Mouse (Mus musculus): ENCODE data around the gene Spred1. TPM values are rescaled to one million over a fixed set of nuclear protein-coding genes. Genes with fewer than 3 reads are reported as not detected.

Spred1 gene
- total and polyA plus RNA-seq, 2 experiments from 2014 or later = 5.2 to 13.6 TPM

DNA sequence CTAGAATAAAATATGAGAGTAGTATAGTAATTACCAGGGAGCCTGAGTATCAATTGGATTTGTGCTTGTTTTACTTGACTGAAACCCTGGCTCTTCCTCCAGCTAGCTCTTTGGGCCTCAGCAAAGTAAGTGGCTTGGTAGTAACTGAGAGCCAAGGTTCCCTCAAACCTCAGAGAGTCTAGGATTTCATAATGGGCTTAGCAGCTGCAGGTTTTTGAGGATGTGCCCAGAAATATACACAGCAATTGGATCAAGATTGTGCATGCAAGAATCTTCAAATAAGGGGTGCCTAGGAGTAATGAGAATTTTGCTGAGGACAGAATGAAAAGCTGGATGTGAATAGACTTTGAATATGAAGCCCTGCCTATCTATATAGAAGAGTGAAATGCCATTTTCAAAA lies 69.7 kb downstream of the Spred1 start:
- TF ChIP-seq EP300 (IDR thresholded peaks at IDR 0.05; ENCODE audit: low read depth) (no peak), CTCF (IDR thresholded peaks at IDR 0.05; ENCODE audit: low read depth) (no peak)
- DNase-seq (ENCODE audit: low spot score) (no peak), ATAC-seq (ENCODE audit: insufficient read depth, low read depth) (no peak)
- no peak overlapping the region for H3K27ac ChIP-seq (ENCODE audit: low read depth)
- peaks cover 6% of the 10 kb centered on the region; the same call in 1 of the 2 replicates for H3K4me1 ChIP-seq (ENCODE audit: control insufficient read depth, insufficient read depth)
- no peak overlapping the region for H3K4me2 ChIP-seq (ENCODE audit: low read depth, low read length)
- peaks cover 9% of the 10 kb centered on the region; the same call in 1 of the 2 replicates for H3K36me3 ChIP-seq (replicated peaks; ENCODE audit: control insufficient read depth, insufficient read depth, low read length)
- H3K4me3 ChIP-seq (ENCODE audit: low read depth, low read length) = no peak overlapping the region
- H3K9ac ChIP-seq (replicated peaks; ENCODE audit: low read depth, low read length) = no peak overlapping the region
- H3K27me3 ChIP-seq (ENCODE audit: control insufficient read depth, insufficient read depth, low read length) = no peaks in the 10 kb centered on the region
- no peaks in the 10 kb centered on the region for H3K9me3 ChIP-seq (replicated peaks; ENCODE audit: control insufficient read depth, low read length)

DNA sequence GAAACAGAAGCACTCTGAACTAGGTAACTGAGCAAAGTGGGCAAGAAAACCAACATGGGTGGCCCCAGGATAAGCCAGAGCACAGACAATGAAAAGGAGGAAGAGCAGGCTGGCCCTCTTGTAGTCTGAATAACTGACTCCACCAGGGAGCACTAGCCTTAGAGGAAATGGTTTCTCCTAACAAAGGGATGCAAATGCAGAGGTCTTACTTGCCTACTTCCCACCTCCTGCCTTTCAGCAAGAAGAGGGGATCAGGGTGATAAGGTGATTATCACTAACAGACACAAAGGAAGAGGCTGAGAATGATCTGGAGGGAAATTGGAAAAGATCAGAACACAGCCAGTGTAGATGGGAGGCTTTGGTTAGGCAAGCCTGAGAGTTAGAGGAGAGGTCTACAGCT lies 73.1 kb downstream of the Spred1 start:
- H3K9me3 ChIP-seq (replicated peaks; ENCODE audit: control insufficient read depth, low read length) = no peaks in the 10 kb centered on the region
- no peaks in the 10 kb centered on the region for H3K27me3 ChIP-seq (ENCODE audit: control insufficient read depth, insufficient read depth, low read length)
- no peak overlapping the region for H3K27ac ChIP-seq (ENCODE audit: low read depth)
- H3K4me2 ChIP-seq (ENCODE audit: low read depth, low read length) = no peak overlapping the region
- TF ChIP-seq CTCF (IDR thresholded peaks at IDR 0.05; ENCODE audit: low read depth) (no peak), EP300 (IDR thresholded peaks at IDR 0.05; ENCODE audit: low read depth) (no peak)
- DNase-seq (ENCODE audit: low spot score) (no peak), ATAC-seq (ENCODE audit: insufficient read depth, low read depth) (no peak)
- no peak overlapping the region for H3K9ac ChIP-seq (replicated peaks; ENCODE audit: low read depth, low read length)
- H3K4me1 ChIP-seq (ENCODE audit: control insufficient read depth, insufficient read depth) = peaks cover 7% of the 10 kb centered on the region; the same call in 1 of the 2 replicates
- 0 out of 2 replicates have a peak, but pooled peaks cover 4% of the 10 kb centered on the region for H3K36me3 ChIP-seq (replicated peaks; ENCODE audit: control insufficient read depth, insufficient read depth, low read length)
- H3K4me3 ChIP-seq (ENCODE audit: low read depth, low read length) = no peak overlapping the region

DNA sequence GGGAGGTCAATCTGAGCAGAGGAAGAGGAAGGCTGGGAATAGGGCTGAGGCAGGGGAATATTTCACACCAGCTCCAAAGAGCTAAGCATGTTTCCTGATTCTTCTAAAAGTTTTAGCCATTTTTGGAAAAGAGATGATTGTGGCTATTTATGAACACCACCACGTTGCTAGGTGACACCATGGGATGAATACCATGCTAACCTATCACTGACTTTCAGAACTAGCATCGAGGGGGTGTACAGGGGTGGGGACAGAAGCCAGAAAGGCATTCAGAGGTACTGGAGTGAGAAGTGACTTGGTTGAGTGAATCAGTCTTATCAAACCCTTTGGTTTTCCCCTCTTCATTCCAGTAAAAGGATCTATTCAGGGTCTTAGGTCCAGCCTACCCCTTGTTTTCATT lies 74.0 kb downstream of the Spred1 start:
- Histone ChIP-seq H3K9me3 (replicated peaks; ENCODE audit: control insufficient read depth, low read length) (no peaks in the 10 kb centered on the region), H3K27ac (ENCODE audit: low read depth) (no peak overlapping the region), H3K9ac (replicated peaks; ENCODE audit: low read depth, low read length) (no peak overlapping the region), H3K4me3 (ENCODE audit: low read depth, low read length) (no peak overlapping the region), H3K36me3 (replicated peaks; ENCODE audit: control insufficient read depth, insufficient read depth, low read length) (0 out of 2 replicates have a peak, but pooled peaks cover 4% of the 10 kb centered on the region), H3K4me2 (ENCODE audit: low read depth, low read length) (no peak overlapping the region), H3K4me1 (ENCODE audit: control insufficient read depth, insufficient read depth) (peaks cover 7% of the 10 kb centered on the region; the same call in 1 of the 2 replicates), H3K27me3 (ENCODE audit: control insufficient read depth, insufficient read depth, low read length) (no peaks in the 10 kb centered on the region)
- no peak for DNase-seq (ENCODE audit: low spot score)
- TF ChIP-seq CTCF (IDR thresholded peaks at IDR 0.05; ENCODE audit: low read depth) (no peak), EP300 (IDR thresholded peaks at IDR 0.05; ENCODE audit: low read depth) (no peak)
- 15% methylated on average over 2 of the region's 2 CpGs for WGBS
- ATAC-seq (ENCODE audit: insufficient read depth, low read depth) = no peak

DNA sequence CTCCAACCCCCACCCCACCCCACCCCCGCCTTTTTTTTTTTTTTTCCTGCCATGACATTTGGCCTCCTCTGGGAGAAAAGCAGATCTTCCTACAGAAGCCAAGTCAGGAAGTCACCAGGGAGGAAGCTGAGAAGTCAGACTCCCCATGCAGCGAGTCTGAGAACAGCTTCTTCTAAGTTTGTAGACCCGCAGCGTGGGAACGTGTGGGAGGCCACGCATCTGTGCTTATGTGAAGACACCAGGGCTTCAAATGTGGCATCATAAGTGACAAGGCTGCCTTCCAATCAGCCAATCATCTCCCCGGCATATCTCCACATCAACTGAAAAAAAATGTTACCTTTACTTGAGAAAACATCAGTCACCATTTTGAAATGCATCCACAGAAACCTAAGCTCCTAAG lies 74.4 kb downstream of the Spred1 start:
- Histone ChIP-seq H3K4me3 (ENCODE audit: low read depth, low read length) (no peak overlapping the region), H3K36me3 (replicated peaks; ENCODE audit: control insufficient read depth, insufficient read depth, low read length) (0 out of 2 replicates have a peak, but pooled peaks cover 4% of the 10 kb centered on the region), H3K9ac (replicated peaks; ENCODE audit: low read depth, low read length) (no peak overlapping the region), H3K27ac (ENCODE audit: low read depth) (no peak overlapping the region), H3K4me1 (ENCODE audit: control insufficient read depth, insufficient read depth) (peaks cover 7% of the 10 kb centered on the region; the same call in 1 of the 2 replicates), H3K9me3 (replicated peaks; ENCODE audit: control insufficient read depth, low read length) (no peaks in the 10 kb centered on the region), H3K27me3 (ENCODE audit: control insufficient read depth, insufficient read depth, low read length) (no peaks in the 10 kb centered on the region), H3K4me2 (ENCODE audit: low read depth, low read length) (no peak overlapping the region)
- DNase-seq (ENCODE audit: low spot score) (no peak), ATAC-seq (ENCODE audit: insufficient read depth, low read depth) (no peak)
- TF ChIP-seq CTCF (IDR thresholded peaks at IDR 0.05; ENCODE audit: low read depth) = no peak
- TF ChIP-seq EP300 (IDR thresholded peaks at IDR 0.05; ENCODE audit: low read depth) = no peak
- WGBS = 48% methylated on average over 7 of the region's 7 CpGs

DNA sequence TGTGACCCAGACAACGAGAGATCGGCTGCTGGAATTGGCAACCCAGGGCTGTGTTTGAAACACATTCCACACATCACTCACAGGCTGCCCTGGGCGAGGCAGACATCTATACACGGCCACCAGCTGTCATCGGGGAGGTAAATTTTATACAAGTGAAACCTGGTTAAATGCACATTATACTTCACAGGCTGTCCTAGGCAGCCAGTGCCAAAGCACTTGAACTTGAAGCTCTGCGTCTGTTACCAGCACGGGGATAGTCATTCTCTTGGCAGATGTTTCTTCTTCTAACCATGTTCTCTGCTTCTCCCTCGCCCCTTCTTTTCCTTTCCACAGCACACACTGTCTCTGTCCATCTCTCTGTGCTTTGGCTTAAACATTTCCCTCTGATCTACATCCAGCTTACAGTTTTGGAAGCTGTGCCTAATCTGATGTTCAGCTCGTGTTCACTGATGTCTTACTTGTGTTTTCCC lies 79.7 kb downstream of the Spred1 start:
- no peaks in the 10 kb centered on the region for H3K9me3 ChIP-seq (replicated peaks; ENCODE audit: control insufficient read depth, low read length)
- H3K36me3 ChIP-seq (replicated peaks; ENCODE audit: control insufficient read depth, insufficient read depth, low read length) = no peaks in the 10 kb centered on the region
- WGBS = 36% methylated on average over 9 of the region's 9 CpGs
- no peak overlapping the region for H3K9ac ChIP-seq (replicated peaks; ENCODE audit: low read depth, low read length)
- TF ChIP-seq CTCF (IDR thresholded peaks at IDR 0.05; ENCODE audit: low read depth) = no peak
- no peak for TF ChIP-seq EP300 (IDR thresholded peaks at IDR 0.05; ENCODE audit: low read depth)
- ATAC-seq (ENCODE audit: insufficient read depth, low read depth) (no peak), DNase-seq (ENCODE audit: low spot score) (no peak)
- no peak overlapping the region for H3K4me3 ChIP-seq (ENCODE audit: low read depth, low read length)
- no peak overlapping the region for H3K4me2 ChIP-seq (ENCODE audit: low read depth, low read length)
- no peak overlapping the region for H3K27ac ChIP-seq (ENCODE audit: low read depth)
- H3K27me3 ChIP-seq (ENCODE audit: control insufficient read depth, insufficient read depth, low read length) = no peaks in the 10 kb centered on the region
- 0 out of 2 replicates have a peak, but pooled peaks cover under 1% of the 10 kb centered on the region for H3K4me1 ChIP-seq (ENCODE audit: control insufficient read depth, insufficient read depth)

DNA sequence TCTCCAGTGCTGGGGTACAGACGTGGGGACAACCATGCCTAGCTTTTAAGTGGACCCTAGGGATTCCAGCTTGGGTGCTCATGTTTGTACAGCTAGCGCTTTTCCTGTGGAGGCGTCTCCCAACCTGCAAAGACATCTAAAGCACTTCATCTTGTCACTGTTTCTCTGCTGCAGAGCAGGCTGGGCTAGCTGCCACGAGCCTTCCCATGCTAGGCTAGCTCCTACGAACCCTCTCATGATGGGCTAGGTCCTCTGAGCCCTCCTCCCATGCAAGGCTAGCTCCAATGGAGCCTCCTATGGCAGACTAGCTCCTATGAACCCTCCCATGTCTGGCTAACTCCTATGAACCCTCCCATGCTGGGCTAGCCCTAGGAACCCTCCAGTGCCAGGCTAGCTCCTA lies 82.2 kb downstream of the Spred1 start:
- 44% methylated on average over 5 of the region's 5 CpGs for WGBS
- no peak for ATAC-seq (ENCODE audit: insufficient read depth, low read depth)
- no peak for TF ChIP-seq CTCF (IDR thresholded peaks at IDR 0.05; ENCODE audit: low read depth)
- no peak for TF ChIP-seq EP300 (IDR thresholded peaks at IDR 0.05; ENCODE audit: low read depth)
- H3K4me3 ChIP-seq (ENCODE audit: low read depth, low read length) = no peak overlapping the region
- no peaks in the 10 kb centered on the region for H3K36me3 ChIP-seq (replicated peaks; ENCODE audit: control insufficient read depth, insufficient read depth, low read length)
- no peak overlapping the region for H3K27ac ChIP-seq (ENCODE audit: low read depth)
- H3K27me3 ChIP-seq (ENCODE audit: control insufficient read depth, insufficient read depth, low read length) = no peaks in the 10 kb centered on the region
- H3K4me2 ChIP-seq (ENCODE audit: low read depth, low read length) = no peak overlapping the region
- no peak for DNase-seq (ENCODE audit: low spot score)
- H3K4me1 ChIP-seq (ENCODE audit: control insufficient read depth, insufficient read depth) = no peaks in the 10 kb centered on the region
- H3K9ac ChIP-seq (replicated peaks; ENCODE audit: low read depth, low read length) = no peak overlapping the region
- no peaks in the 10 kb centered on the region for H3K9me3 ChIP-seq (replicated peaks; ENCODE audit: control insufficient read depth, low read length)
